Mouse (Mus musculus) ES-Bruce4 (cell line): ENCODE data around the gene Mrpl28.
"Not testable (repeated sequence)": the region's sequence is repeated elsewhere in the genome, so short reads cannot be mapped to it uniquely, and the experiment has no call there.

Experiments used
- CTCF ChIP-seq: IDR thresholded peaks from one replicate; pipeline ENCODE4 v1.8.1; 2011; ENCODE audit warnings: low read depth, low read length
- POLR2A ChIP-seq: IDR thresholded peaks from one replicate; pipeline ENCODE4 v1.8.1; 2011; ENCODE audit warnings: low read length; ENCODE audit not compliant: insufficient read depth

DNA sequence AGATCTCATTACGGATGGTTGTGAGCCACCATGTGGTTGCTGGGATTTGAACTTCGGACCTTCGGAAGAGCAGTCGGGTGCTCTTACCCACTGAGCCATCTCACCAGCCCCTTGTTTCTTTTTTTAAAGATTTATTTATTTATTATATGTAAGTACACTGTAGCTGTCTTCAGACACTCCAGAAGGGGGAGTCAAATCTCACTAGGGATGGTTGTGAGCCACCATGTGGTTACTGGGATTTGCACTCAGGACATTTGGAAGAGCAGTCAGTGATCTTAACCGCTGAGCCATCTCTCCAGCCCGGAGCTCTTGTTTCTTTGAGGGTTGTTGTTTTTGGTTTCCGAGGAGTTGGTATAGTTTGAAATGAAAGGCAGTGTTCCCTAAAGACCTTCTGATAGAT lies 8.8 kb upstream of the Mrpl28 start:
- not testable (repeated sequence) for TF ChIP-seq CTCF, POLR2A
